Mouse (Mus musculus): ENCODE data around the gene Lrrc4.

GRCm38 (mm10) chr6:28723059-28723458, 108.5 kb downstream of the Lrrc4 start:
- TF ChIP-seq CTCF (IDR thresholded peaks at IDR 0.05; ENCODE audit: control insufficient read depth, insufficient read depth, insufficient read length) (no peak), CEBPB (IDR thresholded peaks at IDR 0.05; ENCODE audit: low read depth) (no peak), USF1 (IDR thresholded peaks at IDR 0.05; ENCODE audit: low read depth) (no peak), MYOG (IDR thresholded peaks at IDR 0.05; ENCODE audit: control insufficient read depth, extremely low read depth, insufficient read length) (no peak)

Measured in C2C12 (cell line).